Mouse (Mus musculus): Measurements from ENCODE around the gene Atp6v0d1.
"Not testable (repeated sequence)": the region's sequence is repeated elsewhere in the genome, so short reads cannot be mapped to it uniquely, and the experiment has no call there.

Gene Atp6v0d1

DNA sequence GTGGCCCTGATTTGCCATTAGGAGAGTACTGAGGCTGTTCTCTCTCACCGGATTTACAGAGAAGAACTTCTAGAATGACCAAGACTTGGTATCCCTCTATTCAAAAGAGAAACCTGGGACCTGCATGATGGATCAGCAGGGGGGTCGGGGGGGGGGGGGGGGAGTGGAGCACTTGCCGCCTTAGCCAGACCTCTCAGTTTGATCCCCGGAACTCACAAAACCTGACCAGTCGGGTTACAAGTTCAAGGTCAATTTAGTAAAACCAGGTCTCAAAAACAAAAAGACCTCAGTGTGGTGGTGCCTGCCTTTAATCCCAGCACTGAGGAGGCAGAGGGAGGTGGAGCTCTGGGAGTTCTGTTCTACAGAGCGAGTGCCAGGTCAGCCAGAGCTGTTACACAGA, 8.9 kb upstream of the Atp6v0d1 start:
- no peak for DNase-seq (ENCODE audit: low spot score)

DNA sequence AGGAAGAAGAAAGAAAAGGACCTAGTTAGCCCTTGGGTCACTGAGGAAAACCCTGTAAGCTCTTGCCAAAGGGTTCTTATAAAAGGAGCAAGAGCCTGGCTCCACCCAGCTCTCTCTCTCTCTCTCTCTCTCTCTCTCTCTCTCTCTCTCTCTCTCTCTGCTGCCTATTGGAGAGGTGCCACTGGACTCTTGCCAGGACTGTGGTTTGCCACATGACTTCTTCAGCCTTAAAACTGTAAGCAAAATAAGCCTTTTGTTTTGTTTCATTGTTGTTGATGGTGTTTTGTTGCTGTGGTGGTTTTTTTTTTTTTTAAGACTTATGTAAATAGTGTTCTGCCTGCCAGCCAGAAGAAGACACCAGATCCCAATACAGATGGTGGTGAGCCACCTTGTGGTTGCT, 7.6 kb upstream of the Atp6v0d1 start:
- no peak for DNase-seq (ENCODE audit: low spot score)

DNA sequence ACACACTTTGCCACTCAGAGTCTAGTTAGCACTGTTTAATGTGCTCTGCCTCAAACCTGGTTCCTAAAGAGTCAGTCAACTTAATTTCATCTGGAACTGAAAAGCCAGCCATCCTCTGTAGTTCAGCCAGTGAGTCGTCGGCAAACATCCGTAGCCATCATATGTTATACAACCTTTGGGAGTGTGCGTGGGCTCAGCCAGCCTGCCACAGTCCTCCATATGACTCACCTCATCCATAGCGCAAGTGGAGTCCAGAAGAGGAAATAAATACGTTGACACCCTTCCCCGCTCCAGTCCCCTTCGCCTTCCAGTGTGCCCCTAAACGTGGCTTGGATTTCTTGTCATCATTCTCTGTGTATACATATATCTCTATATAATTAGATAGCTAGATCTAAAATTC, 6.0 kb upstream of the Atp6v0d1 start:
- no peak for DNase-seq (ENCODE audit: low spot score)

DNA sequence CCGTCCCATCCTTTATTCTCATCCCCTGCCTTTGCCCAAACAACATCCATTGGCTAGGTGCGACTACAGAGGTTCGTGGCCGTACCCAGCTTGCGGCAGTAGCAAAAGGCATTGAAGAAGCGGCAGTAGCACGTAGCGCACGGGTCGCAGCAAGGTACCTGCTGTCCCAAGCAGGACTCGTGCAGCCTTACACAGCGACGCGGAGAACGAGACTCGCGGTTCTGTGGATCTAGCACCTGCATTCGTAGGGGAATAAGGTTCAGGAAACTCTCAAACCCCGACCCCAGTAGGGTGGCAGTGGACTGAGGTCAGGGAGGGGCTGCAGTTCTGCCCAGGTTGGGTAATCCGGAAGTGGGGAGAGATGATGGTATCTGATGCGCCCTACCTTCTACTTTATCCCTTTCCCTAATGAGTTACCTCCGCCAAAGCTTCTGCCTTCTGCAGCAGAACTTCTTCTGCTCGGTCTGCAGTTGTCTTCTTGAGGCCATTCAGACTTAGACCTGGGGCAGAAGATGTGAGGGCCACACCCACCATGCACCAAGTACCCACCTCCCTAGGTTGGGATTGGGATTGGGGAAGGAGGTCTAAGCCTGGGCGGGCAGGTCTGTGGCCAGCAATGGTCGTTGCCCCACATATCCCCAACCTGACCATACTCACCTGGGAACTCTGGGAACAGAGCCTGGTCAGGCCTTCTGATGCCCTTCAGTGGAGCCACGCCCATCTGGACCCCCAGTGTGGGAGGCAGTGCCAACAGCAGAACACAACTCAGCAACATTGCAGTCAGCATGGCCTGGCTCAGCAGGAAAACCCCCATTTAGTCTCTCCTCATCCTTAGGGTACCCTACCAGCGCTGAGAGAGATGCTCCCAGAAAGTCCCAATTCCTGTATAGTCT, 1.1 kb upstream of the Atp6v0d1 start:
- no peak for DNase-seq (ENCODE audit: low spot score)

DNA sequence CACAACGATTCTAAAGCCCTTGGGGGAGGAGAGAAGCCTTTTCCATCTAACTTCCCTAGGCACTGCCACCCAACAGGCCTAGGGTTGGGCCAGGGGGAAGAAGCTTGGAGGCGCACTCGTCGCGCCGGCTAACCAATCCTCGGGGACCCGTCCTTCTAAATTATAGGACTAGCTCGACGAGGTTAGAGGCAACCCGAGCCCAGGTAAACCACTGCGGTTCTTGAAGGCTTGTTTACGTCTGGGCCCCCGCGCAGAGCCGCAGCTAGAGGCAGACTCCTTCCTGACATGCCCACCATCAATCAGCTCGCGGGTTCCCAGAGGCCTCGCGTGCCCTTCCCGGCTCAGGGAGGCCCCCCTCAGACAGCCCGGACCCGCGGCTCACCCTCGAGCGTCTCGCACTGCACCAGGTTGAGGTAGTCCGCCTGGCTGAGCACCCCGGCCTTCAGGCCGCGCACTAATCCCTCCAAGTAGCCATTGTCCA, 406 bp downstream of the Atp6v0d1 start:
- DNase-seq (ENCODE audit: low spot score): no peak

DNA sequence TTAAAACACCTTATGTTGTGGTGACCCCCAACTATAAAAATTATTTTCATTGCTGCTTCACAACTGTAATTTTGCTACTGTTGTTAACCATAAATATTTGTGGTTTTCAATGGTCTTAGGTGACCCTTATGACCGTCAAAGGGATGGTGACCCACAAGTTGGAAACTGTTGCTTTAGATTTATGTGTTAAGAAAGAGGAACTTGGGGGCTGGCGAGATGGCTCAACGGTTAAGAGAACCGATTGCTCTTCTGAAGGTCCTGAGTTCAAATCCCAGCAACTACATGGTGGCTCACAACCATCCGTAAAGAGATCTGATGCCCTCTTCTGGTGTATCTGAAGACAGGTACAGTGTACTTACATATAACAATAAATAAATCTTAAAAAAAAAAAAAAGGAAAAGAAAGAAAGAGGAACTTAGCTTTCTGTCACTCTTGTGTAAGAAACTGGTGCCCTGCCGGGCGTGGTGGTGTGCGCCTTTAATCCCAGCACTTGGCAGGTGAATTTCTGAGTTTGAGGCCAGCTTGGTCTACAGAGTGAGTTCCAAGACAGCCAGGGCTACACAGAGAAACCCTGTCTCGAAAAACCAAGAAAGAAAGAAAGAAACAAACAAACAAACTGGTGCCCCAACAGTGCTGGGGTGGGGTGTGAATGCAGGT, 1.1 kb downstream of the Atp6v0d1 start:
- DNase-seq (ENCODE audit: low spot score): not testable (repeated sequence)

DNA sequence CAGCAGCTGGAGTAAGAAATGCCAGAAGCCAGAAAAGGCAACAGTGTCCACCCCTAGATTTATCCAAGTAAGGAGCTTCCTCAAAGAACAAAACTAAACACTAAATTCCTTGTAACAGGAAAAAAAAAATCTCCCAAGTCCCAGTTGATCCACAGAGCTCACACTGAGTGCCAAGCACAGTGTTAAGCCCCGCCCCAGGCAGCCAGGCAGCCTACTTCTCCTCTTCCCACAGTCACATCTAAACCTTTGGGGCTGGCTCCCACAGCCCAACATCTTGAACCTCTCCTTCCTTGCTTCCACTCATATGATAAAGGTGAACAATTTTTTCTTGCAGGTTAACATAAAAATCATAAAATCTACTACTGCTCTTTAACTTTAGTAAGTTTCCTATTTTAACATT, 2.0 kb downstream of the Atp6v0d1 start:
- DNase-seq (ENCODE audit: low spot score): no peak

DNA sequence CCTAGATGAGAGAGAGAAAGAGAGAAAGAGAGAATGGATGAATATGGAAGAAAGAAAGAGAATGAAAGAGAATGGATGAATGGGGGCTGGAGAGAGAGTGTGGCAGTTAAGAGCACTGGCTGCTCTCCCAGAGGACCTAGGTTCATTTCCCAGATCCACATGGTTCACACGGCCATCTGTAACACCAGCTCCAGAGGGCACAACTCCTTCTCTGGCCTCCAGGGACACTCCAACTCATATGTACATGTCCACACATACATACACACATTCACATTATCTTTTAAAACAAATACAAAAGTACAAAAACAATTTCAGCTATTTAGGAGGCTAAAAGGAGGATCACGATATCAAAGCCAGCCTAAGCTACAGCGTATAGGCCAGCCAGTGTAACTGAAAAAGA, 3.0 kb downstream of the Atp6v0d1 start:
- no peak for DNase-seq (ENCODE audit: low spot score)

DNA sequence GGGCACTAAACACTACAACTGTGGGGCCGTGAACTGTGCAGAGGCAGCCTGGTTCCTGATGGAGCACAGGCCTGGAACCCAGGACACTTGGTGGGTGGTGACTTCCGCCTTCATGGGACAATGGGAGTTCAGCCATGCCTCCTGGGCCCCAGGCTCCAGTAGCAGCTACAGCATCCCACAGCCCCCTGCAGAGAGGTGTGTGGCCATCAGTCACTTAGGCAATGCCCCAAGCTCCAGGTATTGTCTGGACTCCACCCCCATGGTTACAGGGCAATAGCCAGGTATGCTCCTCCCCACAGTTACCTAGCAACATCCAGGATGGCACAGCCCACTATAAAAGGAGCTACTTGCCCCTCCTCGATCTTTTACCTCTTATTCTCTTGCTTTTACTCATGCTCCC, 10.6 kb downstream of the Atp6v0d1 start:
- no peak for DNase-seq (ENCODE audit: low spot score)

DNA sequence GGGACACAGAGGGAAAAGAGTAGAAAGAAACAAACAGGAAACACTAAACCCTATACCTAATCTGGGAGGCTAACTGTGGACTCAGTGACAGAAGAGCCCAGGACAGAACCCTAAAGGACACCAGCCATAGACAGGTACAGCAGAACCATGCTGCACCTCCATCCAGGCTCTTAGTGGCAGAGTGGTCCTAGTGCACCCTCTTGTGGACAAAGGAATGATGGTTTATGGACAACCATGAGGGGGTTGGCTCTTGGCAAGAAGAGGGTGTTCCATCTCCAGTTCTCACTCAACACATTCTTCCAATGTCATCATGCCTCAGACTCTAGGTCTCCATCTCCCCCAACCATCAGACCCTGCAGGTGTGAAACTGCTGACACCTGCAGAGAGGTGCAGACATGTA, 11.8 kb downstream of the Atp6v0d1 start:
- DNase-seq (ENCODE audit: low spot score): no peak

DNA sequence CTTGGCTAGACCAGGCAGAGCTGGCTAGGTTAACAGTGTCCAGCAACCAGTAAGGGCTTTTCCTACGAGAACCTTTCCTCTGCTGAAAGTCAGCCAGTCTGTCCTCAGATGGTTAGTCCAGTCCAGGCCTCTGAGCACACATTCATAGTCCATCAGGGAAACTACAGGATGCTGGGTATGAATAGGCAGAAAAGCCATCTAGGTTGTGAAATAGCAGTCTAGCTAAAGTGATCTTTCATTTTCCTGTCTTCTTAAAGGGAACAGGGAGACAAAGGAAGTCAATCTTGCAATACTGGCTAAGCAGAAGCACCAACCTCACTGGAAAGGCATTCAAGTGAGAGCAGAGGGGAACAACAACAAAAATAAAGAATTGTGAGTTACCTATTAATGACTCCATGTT, 13.0 kb downstream of the Atp6v0d1 start:
- no peak for DNase-seq (ENCODE audit: low spot score)

DNA sequence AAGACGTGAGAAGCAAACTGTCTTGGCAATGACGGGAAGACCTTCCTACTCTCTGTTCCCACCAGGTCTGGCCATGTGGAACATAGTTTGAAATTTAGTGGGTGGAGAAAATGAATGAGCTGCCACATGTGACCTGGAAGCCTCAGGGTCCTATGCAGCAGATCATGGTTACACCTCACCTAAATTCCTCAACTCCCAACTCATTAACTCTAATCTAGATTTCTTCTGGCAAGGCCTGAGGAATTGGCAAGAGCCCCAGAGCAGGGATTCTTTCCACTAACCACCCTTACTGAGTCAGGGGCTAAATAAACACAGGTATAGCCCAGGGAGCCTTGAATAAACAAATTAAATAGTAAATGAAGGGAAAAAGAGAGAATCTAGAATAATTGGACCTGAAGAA, 13.8 kb downstream of the Atp6v0d1 start:
- DNase-seq (ENCODE audit: low spot score): no peak

DNA sequence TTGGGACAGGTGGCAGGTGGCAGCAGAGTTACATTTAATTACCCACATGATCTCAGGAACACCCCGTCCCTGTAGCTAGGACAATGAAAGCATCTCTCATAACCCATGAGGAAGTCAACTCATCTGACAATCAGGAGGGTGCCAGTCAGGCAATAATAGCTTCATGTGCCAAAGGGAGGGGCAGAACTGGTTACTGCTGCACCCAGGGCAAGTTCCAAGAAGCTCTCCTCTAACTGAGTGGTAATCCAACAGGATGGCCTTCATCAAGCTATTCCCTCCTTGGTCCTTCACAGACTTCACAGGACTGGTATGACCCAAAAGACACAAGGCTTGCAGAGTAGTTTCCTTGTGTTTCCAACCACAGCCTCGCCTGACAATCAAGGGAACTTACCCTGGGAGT, 15.8 kb downstream of the Atp6v0d1 start:
- no peak for DNase-seq (ENCODE audit: low spot score)

DNA sequence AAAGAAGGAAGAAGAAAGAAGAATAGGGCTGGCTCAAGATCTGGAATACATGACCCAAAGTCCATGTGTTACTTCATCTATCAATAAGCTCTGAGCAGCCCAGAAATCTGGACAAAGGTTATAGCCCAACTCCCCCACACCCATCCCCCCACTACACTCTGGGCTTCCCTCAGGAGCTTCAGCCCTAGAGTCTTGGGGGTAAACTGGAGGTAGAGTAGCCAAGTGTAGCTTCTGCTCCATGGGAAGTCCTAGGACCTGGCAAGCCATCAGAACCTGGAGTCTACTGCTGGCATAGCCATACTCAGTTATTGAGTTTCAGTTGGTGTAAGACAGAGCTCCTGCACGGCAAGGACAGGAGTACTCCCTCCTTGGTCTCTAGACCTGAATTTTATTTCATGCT, 16.3 kb downstream of the Atp6v0d1 start:
- no peak for DNase-seq (ENCODE audit: low spot score)

DNA sequence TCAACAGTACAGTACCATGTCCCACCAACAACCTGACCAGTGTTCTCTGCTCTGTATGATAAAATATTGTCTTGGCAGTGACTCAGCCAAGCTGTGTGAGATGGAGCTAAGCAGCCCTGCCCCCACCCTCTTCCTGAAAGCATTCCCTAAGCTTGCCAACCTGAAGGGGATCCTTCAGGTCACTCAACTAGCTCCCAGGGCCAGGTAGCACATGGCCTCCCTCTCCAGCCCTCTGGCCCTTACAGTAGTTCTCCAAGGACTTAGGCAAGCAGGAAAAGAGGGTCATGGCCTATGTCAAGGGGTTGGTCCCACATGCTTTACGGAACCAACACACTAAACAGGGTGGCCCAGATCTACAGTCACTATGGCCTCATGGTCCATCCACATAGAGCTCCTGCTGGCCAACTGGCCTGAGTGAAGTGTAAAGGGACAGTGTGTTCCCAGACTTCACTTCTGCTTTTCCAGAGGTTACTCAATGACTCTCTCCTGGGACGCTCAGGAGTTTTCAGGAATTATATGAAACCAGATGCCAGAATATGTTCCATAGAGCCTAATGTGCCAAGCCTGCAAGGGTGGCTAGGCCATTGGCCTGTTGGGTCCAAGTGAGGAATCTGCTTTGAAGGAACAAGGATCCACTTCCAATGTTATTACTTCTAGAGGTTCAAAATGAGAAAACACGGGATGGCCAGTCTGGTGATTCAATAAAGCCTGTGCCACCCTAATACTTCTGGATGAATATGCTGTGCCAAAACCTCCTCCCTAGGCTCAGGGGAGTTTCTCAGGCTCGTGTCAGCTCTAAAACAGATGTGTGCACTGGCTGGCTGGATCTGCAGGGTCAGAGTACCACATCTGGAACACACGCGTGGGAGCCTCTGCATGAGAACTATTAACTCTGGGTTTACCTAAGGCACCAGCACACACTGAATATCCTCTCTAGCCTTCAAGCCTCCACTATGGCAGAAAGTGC, 19.2 kb downstream of the Atp6v0d1 start:
- no peak for DNase-seq (ENCODE audit: low spot score)

DNA sequence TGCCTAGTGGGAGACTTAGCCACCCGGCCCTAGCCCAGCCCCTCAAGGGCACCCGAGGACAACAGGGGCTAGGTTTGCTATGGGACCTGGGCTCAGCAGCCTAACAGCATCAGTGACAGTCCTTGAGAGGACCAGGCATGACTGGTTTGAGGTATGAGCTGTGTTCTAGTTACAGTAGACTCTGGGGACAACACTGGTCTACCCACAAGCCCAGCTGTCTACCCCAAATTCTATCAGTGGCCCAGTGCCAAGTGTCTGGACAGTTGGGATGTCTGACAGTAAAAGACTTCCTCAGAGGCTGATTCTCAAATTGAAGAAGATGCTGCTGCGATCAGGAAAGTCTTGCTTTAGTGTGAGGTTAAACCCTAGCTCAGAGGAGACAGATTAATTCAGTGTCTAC, 20.6 kb downstream of the Atp6v0d1 start:
- no peak for DNase-seq (ENCODE audit: low spot score)

DNA sequence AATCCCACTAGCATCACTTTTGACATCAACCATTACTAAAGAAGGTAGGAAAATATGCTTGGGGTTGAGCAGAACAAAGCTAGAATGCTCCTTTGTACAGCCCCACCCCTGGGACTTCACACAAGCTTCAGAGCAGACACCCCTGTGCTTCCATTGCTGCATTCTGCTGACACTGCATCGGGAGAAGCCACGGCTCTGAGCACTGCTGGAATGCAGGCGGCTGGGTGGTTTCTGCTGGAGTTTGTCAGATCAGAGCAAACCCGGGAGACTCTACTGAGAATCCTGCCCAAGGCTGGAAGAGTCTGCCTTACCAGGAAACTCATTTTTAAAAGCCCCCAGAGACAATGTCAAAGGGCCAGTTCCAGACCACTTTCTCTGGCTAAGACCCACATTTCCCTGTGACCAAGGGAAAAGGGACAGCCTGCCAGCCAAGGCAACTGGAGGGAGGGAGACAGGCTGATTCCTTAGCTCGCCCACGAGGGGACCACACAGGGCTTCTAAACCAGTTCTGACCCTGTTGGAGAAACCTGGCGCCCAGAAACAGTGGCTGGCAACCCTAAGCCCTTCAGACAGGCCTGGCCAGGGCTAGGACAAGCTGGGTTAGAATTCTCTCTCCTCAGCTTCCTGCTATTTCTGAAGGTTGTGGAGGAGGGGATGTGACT, 21.2 kb downstream of the Atp6v0d1 start:
- DNase-seq (ENCODE audit: low spot score): no peak

DNA sequence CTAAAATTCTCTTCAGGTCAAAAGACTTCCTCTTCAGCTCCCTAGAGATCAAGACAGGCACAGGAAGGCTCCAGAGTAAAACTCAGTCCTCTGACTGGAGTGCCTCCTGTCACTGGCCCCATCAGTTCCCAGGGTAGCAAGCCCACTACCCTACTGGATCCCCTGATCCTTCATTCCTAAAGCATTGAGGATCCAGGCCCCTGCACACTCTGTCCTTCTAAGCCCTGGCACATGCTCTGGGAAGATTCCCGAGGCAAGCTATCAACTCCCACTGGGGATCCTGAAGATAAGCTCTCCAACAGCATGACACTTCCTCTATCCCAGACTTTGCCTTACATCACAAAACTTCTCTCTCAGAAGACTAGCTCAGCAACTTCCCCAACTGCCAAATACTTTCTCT, 22.1 kb downstream of the Atp6v0d1 start:
- no peak for DNase-seq (ENCODE audit: low spot score)

DNA sequence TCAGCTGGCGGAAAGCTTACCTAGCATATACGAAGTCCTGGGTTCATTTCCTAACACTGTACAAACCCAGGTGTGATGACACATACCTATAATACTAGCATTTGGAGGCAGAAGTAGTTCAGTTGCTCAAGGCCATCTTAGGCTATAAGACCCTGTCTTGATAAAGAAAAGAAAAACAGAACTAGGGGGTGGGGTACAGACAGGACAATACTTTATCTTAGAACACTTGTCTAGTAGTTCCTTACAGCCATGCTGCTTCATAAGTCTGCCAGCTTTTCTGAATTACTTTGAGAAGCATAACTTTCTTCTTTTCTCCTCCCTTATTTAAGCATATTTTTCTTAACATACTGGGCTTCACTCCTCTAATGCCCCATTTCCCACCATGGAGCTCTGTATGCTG, 23.0 kb downstream of the Atp6v0d1 start:
- DNase-seq (ENCODE audit: low spot score): no peak

DNA sequence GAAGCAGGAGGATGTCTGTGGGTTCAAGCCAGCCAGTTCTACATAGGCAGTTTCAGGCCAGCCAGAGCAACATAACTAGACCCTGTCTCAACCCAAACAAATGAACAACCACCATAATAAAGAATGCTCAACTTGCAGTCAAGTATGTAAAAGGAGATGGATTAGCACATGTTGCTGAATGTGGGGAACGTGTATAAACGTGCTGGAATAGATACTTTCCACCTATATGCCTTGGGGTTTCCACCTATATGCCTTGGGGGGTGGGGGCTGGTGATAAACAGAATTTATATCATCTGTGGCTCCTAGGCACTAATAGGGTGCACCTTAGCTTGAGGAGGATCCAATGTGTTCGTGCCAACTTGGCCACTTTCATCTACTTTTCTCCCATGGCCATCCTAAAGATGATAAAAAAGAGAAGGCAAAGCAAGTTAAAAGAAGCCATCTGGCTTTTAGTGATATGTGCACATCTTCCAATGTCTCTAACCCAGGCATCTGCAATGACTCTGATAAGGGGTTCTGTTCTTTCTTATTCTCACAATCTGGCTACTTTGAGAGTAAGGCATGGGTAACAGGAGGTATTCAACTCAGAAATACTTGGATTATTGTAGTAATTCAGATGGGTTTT, 23.7 kb downstream of the Atp6v0d1 start:
- no peak for DNase-seq (ENCODE audit: low spot score)

DNA sequence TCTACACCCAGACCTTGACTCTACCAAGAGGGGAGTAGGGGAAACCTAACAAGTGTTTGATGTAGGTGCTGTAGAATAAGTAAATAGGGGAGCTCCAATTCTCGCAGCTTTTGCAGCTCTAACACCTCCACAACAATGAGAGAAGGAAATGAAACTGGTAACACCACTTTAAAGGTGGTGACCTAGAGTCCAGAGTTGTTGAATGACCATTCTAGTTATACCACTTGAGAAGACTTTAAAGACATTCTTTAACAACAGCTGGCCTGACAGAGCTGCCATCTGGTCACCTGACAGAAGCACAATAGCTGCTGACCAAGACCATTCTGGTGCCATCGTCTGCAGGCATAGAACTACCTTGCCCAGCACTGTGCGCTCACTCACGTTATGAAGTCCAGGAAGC, 26.9 kb downstream of the Atp6v0d1 start:
- no peak for DNase-seq (ENCODE audit: low spot score)

Measured in urinary bladder, postnatal 10 days (tissue).